Mouse (Mus musculus) heart, embryonic 14.5 days (tissue): ENCODE measurements at regions not wholly inside any gene's neighbourhood (a gene's known extent, or its start where the extent isn't known, plus 50 kb on each side); places are given as distances from the start of the nearest gene placed in this dataset.

Experiments
- ATAC-seq: fragments of 200-750 bp; cut with Nextera tagmentation; 2 replicates; pipeline ENCODE4 v1.8.0; 2017; ENCODE audit warnings: low read depth, moderate TSS enrichment; ENCODE audit not compliant: insufficient number of reproducible peaks, insufficient read depth, low FRiP score
- H3K27ac ChIP-seq, 2 experiments: fragments of 200-500 bp in 1 of 2; fragments of 300-500 bp in 1 of 2; sonication (generic) in 1 of 2; replicated peaks in 1 of 2; 2 replicates each; pipeline ENCODE4 v1.5.1; 2012 to 2014; ENCODE audit warnings: low read depth in 2 of 2, low read length in 2 of 2, control low read depth in 1 of 2, mild to moderate bottlenecking in 1 of 2, mixed read lengths in 1 of 2; ENCODE audit not compliant: control insufficient read depth in 1 of 2, insufficient read depth in 1 of 2
- H3K27me3 ChIP-seq: fragments of 300-500 bp; sonication (generic); 2 replicates; pipeline ENCODE4 v1.6.1; 2014; ENCODE audit warnings: mild to moderate bottlenecking, low read length, control low read depth; ENCODE audit not compliant: control insufficient read depth, insufficient read depth
- H3K36me3 ChIP-seq: fragments of 300-500 bp; sonication (generic); 2 replicates; pipeline ENCODE4 v1.6.1; 2014; ENCODE audit warnings: mild to moderate bottlenecking, control low read depth, low read length, mixed read lengths; ENCODE audit not compliant: control insufficient read depth, insufficient read depth
- H3K4me1 ChIP-seq, 2 experiments: fragments of 200-500 bp in 1 of 2; fragments of 300-500 bp in 1 of 2; sonication (generic) in 1 of 2; 2 replicates each; pipeline ENCODE4 v1.6.1; 2012 to 2014; ENCODE audit warnings: low read length in 2 of 2, control low read depth in 1 of 2, mixed read lengths in 1 of 2; ENCODE audit not compliant: control insufficient read depth in 2 of 2, insufficient read depth in 2 of 2
- H3K4me2 ChIP-seq: fragments of 300-500 bp; sonication (generic); 2 replicates; pipeline ENCODE4 v1.6.1; 2014; ENCODE audit warnings: mild to moderate bottlenecking, low read length
- H3K4me3 ChIP-seq, 2 experiments: fragments of 200-500 bp in 1 of 2; fragments of 300-500 bp in 1 of 2; sonication (generic) in 1 of 2; 2 replicates each; pipeline ENCODE4 v1.5.1; 2012 to 2014; ENCODE audit warnings: low read length in 2 of 2, mild to moderate bottlenecking in 2 of 2, control low read depth in 1 of 2, low read depth in 1 of 2, moderate library complexity in 1 of 2; ENCODE audit not compliant: control insufficient read depth in 1 of 2, insufficient read depth in 1 of 2
- H3K9ac ChIP-seq: fragments of 300-500 bp; sonication (generic); 2 replicates; pipeline ENCODE4 v1.6.1; 2014; ENCODE audit warnings: mild to moderate bottlenecking, low read length
- H3K9me3 ChIP-seq: fragments of 300-500 bp; sonication (generic); 2 replicates; pipeline ENCODE4 v1.6.1; 2016; ENCODE audit warnings: low read length, control low read depth; ENCODE audit not compliant: control insufficient read depth
- WGBS: fragments of 180-500 bp; shearing (Covaris S2); extraction: QIAGEN DNeasy Blood & Tissue Kit; methylation state at CpG from one replicate; pipeline ENCODE4 v1.1.7; 2014; 5-methylcytosine and 5-hydroxymethylcytosine counted together

GRCm38 (mm10) chr3:63638572-63638971 lies 154.9 kb upstream of the Gm34302 start:
- WGBS = 45% methylated on average over 2 of the region's 2 CpGs
- H3K4me3 ChIP-seq = no peak overlapping the region
- H3K27ac ChIP-seq = no peak overlapping the region
- no peaks in the 10 kb centered on the region for H3K9me3 ChIP-seq
- H3K9ac ChIP-seq = no peak overlapping the region
- no peak for ATAC-seq
- H3K36me3 ChIP-seq = no peaks in the 10 kb centered on the region
- no peaks in the 10 kb centered on the region for H3K27me3 ChIP-seq
- H3K4me2 ChIP-seq = no peak overlapping the region
- no peaks in the 10 kb centered on the region for H3K4me1 ChIP-seq

GRCm38 (mm10) chr3:63637913-63638312 lies 154.2 kb upstream of the Gm34302 start:
- WGBS = 78% methylated on average over 5 of the region's 5 CpGs
- H3K4me1 ChIP-seq = no peaks in the 10 kb centered on the region

GRCm38 (mm10) chr3:63627724-63628123 lies 144.0 kb upstream of the Gm34302 start:
- no peak overlapping the region for H3K9ac ChIP-seq
- no peak for ATAC-seq
- H3K9me3 ChIP-seq = no peaks in the 10 kb centered on the region
- no peak overlapping the region for H3K27ac ChIP-seq
- 66% methylated on average over 5 of the region's 5 CpGs for WGBS
- H3K36me3 ChIP-seq = no peaks in the 10 kb centered on the region
- no peaks in the 10 kb centered on the region for H3K4me1 ChIP-seq
- H3K4me2 ChIP-seq = no peak overlapping the region
- no peaks in the 10 kb centered on the region for H3K27me3 ChIP-seq
- H3K4me3 ChIP-seq = no peak overlapping the region

More at GRCm38 (mm10) chr3:63637913-63638312, 154.2 kb upstream of the Gm34302 start:
- no peak overlapping the region for H3K9ac ChIP-seq
- no peak for ATAC-seq
- H3K4me3 ChIP-seq = no peak overlapping the region
- H3K36me3 ChIP-seq = no peaks in the 10 kb centered on the region
- no peak overlapping the region for H3K4me2 ChIP-seq
- no peaks in the 10 kb centered on the region for H3K9me3 ChIP-seq
- H3K27me3 ChIP-seq = no peaks in the 10 kb centered on the region
- H3K27ac ChIP-seq = no peak overlapping the region

GRCm38 (mm10) chr3:63616127-63616526 lies 132.4 kb upstream of the Gm34302 start:
- Histone ChIP-seq H3K4me2 (no peak overlapping the region), H3K9ac (no peak overlapping the region), H3K27ac (no peak overlapping the region), H3K4me3 (no peak overlapping the region), H3K36me3 (no peaks in the 10 kb centered on the region), H3K27me3 (no peaks in the 10 kb centered on the region), H3K4me1 (no peaks in the 10 kb centered on the region), H3K9me3 (0 out of 2 replicates have a peak, but pooled peaks cover 3% of the 10 kb centered on the region)
- no peak for ATAC-seq
- WGBS = 19% methylated on average over 5 of the region's 5 CpGs

GRCm38 (mm10) chr3:63613652-63614051 lies 130.0 kb upstream of the Gm34302 start:
- Histone ChIP-seq H3K4me2 (no peak overlapping the region), H3K4me3 (no peak overlapping the region), H3K9ac (no peak overlapping the region), H3K4me1 (peaks cover 3 to 5% of the 10 kb centered on the region in 2 experiments; a peak in 1 of 4 replicates), H3K27ac (no peak overlapping the region), H3K27me3 (no peaks in the 10 kb centered on the region), H3K9me3 (0 out of 2 replicates have a peak, but pooled peaks cover 3% of the 10 kb centered on the region), H3K36me3 (no peaks in the 10 kb centered on the region)
- 48% methylated on average over 1 of the region's 1 CpGs for WGBS
- no peak for ATAC-seq

- Histone ChIP-seq H3K9ac (no peak overlapping the region), H3K36me3 (no peaks in the 10 kb centered on the region), H3K27me3 (no peaks in the 10 kb centered on the region), H3K9me3 (no peaks in the 10 kb centered on the region), H3K4me2 (no peak overlapping the region), H3K27ac (no peak overlapping the region), H3K4me3 (no peak overlapping the region), H3K4me1 (peaks cover 3 to 5% of the 10 kb centered on the region in 2 experiments; a peak in 1 of 4 replicates)
- 75% methylated on average over 3 of the region's 3 CpGs for WGBS
- no peak for ATAC-seq
Observed at GRCm38 (mm10) chr3:63612767-63613363, 129.2 kb upstream of the Gm34302 start.

- no peak overlapping the region for H3K27ac ChIP-seq
- H3K4me2 ChIP-seq = peak overlapping the region; percentile 62
- ATAC-seq = no peak
- H3K4me3 ChIP-seq = peak overlapping the region in 1 of 2 experiments; percentile 20; a peak in 1 of 4 replicates
- H3K27me3 ChIP-seq = no peaks in the 10 kb centered on the region
- 25% methylated on average over 5 of the region's 5 CpGs for WGBS
- H3K9me3 ChIP-seq = no peaks in the 10 kb centered on the region
- no peak overlapping the region for H3K9ac ChIP-seq
- H3K36me3 ChIP-seq = no peaks in the 10 kb centered on the region
- H3K4me1 ChIP-seq = peaks cover 3 to 5% of the 10 kb centered on the region in 2 experiments; a peak in 1 of 4 replicates
Observed at GRCm38 (mm10) chr3:63610113-63610919, 126.6 kb upstream of the Gm34302 start.
